ENCODE assay signal across 7 mouse cellular contexts in the genomic region with DNA sequence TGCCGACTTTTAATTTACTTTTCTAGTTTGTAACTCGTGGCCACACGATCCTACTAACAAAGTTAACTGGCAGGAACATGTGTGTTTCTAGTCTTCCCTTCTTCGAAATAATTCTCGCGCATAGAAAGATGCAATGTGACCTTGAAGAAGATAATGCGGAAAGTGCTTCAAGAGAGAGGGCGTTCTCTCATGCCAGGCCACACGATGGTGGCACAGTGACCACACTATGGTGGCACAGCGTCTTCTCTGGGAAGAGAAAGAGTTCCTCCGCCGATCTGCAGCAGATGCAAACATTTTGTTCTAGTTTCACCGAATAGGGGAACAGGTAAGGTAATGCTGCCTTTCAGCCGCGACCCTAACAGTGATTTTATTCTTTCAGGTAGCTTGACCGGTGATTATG.
DNase-seq lines count a peak whose midpoint lies in the region; ATAC-seq and TF ChIP-seq lines count a peak whose summit lies in the region.

No protein-coding gene starts in this region.

- WGBS in forebrain, embryonic 10.5 days: 55% methylated on average over 16 of the region's 16 CpGs
- WGBS in intestine, embryonic 16.5 days: 45% methylated on average over 16 of the region's 16 CpGs
- 51% methylated on average over 16 of the region's 16 CpGs for WGBS in neural tube, embryonic 13.5 days

- no peaks in the 10 kb centered on the region for H3K36me3 ChIP-seq in forebrain, embryonic 10.5 days (replicated peaks)
- no peaks in the 10 kb centered on the region for H3K36me3 ChIP-seq in intestine, embryonic 16.5 days (ENCODE audit: control insufficient read depth, insufficient read depth, low read length)
- H3K36me3 ChIP-seq in neural tube, embryonic 13.5 days: no peaks in the 10 kb centered on the region

- H3K27me3 ChIP-seq in forebrain, embryonic 10.5 days (ENCODE audit: poor library complexity, severe bottlenecking): peaks cover 10% of the 10 kb centered on the region
- no peaks in the 10 kb centered on the region for H3K27me3 ChIP-seq in intestine, embryonic 16.5 days (replicated peaks; ENCODE audit: control insufficient read depth, insufficient read depth, low read length)
- H3K27me3 ChIP-seq in neural tube, embryonic 13.5 days: no peaks in the 10 kb centered on the region

- no peak overlapping the region for H3K9ac ChIP-seq in intestine, embryonic 16.5 days (ENCODE audit: low read depth, low read length)
- peak overlapping the region; percentile 52 for H3K9ac ChIP-seq in neural tube, embryonic 13.5 days

- H3K4me2 ChIP-seq in intestine, embryonic 16.5 days (ENCODE audit: low read depth, low read length): peak overlapping the region; percentile 46
- peak overlapping the region; percentile 56 for H3K4me2 ChIP-seq in neural tube, embryonic 13.5 days

- no peak for TF ChIP-seq CTCF in layer of hippocampus, adult 2 months (conservative IDR thresholded peaks at IDR 0.05)

- peak overlapping the region; percentile 33 for H3K27ac ChIP-seq in layer of hippocampus, adult 2 months
- H3K27ac ChIP-seq in forebrain, embryonic 10.5 days: no peak overlapping the region
- H3K27ac ChIP-seq in intestine, embryonic 16.5 days (ENCODE audit: low read length): no peak overlapping the region
- no peak overlapping the region for H3K27ac ChIP-seq in neural tube, embryonic 13.5 days (replicated peaks)

- H3K9me3 ChIP-seq in forebrain, embryonic 10.5 days: no peaks in the 10 kb centered on the region
- H3K9me3 ChIP-seq in intestine, embryonic 16.5 days (ENCODE audit: control insufficient read depth, low read length): no peaks in the 10 kb centered on the region
- H3K9me3 ChIP-seq in neural tube, embryonic 13.5 days: no peaks in the 10 kb centered on the region

- peaks cover 10% of the 10 kb centered on the region; the same call in 1 of the 2 replicates for H3K4me1 ChIP-seq in forebrain, embryonic 10.5 days
- H3K4me1 ChIP-seq in intestine, embryonic 16.5 days (ENCODE audit: control insufficient read depth, insufficient read depth, low read length): no peaks in the 10 kb centered on the region
- peaks cover 5% of the 10 kb centered on the region; the same call in 1 of the 2 replicates for H3K4me1 ChIP-seq in neural tube, embryonic 13.5 days (replicated peaks)

- no peak for DNase-seq in layer of hippocampus, adult 2 months (ENCODE audit: low spot score in 2 of 2)
- no peak for DNase-seq in layer of hippocampus, postnatal 36 days
- DNase-seq in forebrain, embryonic 10.5 days (ENCODE audit: extremely low spot score, low spot score): no peak
- no peak for DNase-seq in left cerebral cortex, adult 8-10 months (ENCODE audit: low spot score in 2 of 2)
- DNase-seq in layer of hippocampus, postnatal 14 days (ENCODE audit: low spot score in 2 of 2): no peak

- ATAC-seq in intestine, embryonic 16.5 days: no peak; the same call in 1 of the 2 replicates
- 0 out of 2 replicates have a peak, but pooled peaks have one; percentile 20 for ATAC-seq in neural tube, embryonic 13.5 days (ENCODE audit: low read depth)

- peak overlapping the region; percentile 27; the same call in 1 of the 2 replicates for H3K4me3 ChIP-seq in layer of hippocampus, adult 2 months
- peak overlapping the region; percentile 40 for H3K4me3 ChIP-seq in forebrain, embryonic 10.5 days
- H3K4me3 ChIP-seq in intestine, embryonic 16.5 days (ENCODE audit: low read length): peak overlapping the region; percentile 27
- peak overlapping the region; percentile 28 for H3K4me3 ChIP-seq in neural tube, embryonic 13.5 days
